Mouse (Mus musculus) hindbrain, embryonic 11.5 days (tissue): ENCODE data around the gene S1pr2. TPM values are rescaled to one million over a fixed set of nuclear protein-coding genes. Genes with fewer than 3 reads are reported as not detected.

ENCODE experiments used
- ATAC-seq: fragments of 200-750 bp; cut with Nextera tagmentation; 2 replicates; pipeline ENCODE4 v1.8.0; 2017; ENCODE audit warnings: mild to moderate bottlenecking, moderate TSS enrichment, moderate library complexity; ENCODE audit not compliant: low FRiP score
- DNase-seq: peaks from one replicate; pipeline ENCODE4 v3.0.0-alpha.2; 2015; ENCODE audit warnings: low spot score
- H3K27ac ChIP-seq: fragments of 300-500 bp; sonication (generic); 2 replicates; pipeline ENCODE4 v1.5.1; 2014; ENCODE audit warnings: mild to moderate bottlenecking, low read depth, low read length
- H3K27me3 ChIP-seq: fragments of 300-500 bp; sonication (generic); 2 replicates; pipeline ENCODE4 v1.6.1; 2014; ENCODE audit warnings: mild to moderate bottlenecking, low read length, moderate library complexity, mixed read lengths; ENCODE audit not compliant: control insufficient read depth, insufficient read depth
- H3K36me3 ChIP-seq: fragments of 300-500 bp; sonication (generic); 2 replicates; pipeline ENCODE4 v1.6.1; 2014; ENCODE audit warnings: mild to moderate bottlenecking, low read length, moderate library complexity, mixed read lengths; ENCODE audit not compliant: control insufficient read depth, insufficient read depth
- H3K4me1 ChIP-seq: fragments of 300-500 bp; sonication (generic); replicated peaks from 2 replicates; pipeline ENCODE4 v1.6.1; 2014; ENCODE audit warnings: low read length, mixed read lengths; ENCODE audit not compliant: control insufficient read depth, insufficient read depth
- H3K4me2 ChIP-seq: fragments of 300-500 bp; sonication (generic); replicated peaks from 2 replicates; pipeline ENCODE4 v1.6.1; 2014; ENCODE audit warnings: mild to moderate bottlenecking, low read depth, low read length
- H3K4me3 ChIP-seq: fragments of 300-500 bp; sonication (generic); 2 replicates; pipeline ENCODE4 v1.5.1; 2014; ENCODE audit warnings: low read depth, low read length
- H3K9ac ChIP-seq: fragments of 300-500 bp; sonication (generic); 2 replicates; pipeline ENCODE4 v1.6.1; 2014; ENCODE audit warnings: low read depth, low read length
- H3K9me3 ChIP-seq: fragments of 300-500 bp; sonication (generic); 2 replicates; pipeline ENCODE4 v1.6.1; 2016; ENCODE audit warnings: low read length; ENCODE audit not compliant: control insufficient read depth
- WGBS: fragments of 180-500 bp; shearing (Covaris S2); extraction: QIAGEN DNeasy Blood & Tissue Kit; methylation state at CpG from one replicate; pipeline ENCODE4 v1.1.7; 2014; 5-methylcytosine and 5-hydroxymethylcytosine counted together
- polyA plus RNA-seq: library from polyadenylated mRNA; unstranded; fragments of >200 nt; fragmentation: Nextera tagmentation; extraction: Ambion mirVana; gene quantifications from 2 replicates; pipeline ENCODE4 v1.2.1, GENCODE M21; 2014

Gene S1pr2
- 23.4 TPM in 2 replicates for polyA plus RNA-seq

DNA sequence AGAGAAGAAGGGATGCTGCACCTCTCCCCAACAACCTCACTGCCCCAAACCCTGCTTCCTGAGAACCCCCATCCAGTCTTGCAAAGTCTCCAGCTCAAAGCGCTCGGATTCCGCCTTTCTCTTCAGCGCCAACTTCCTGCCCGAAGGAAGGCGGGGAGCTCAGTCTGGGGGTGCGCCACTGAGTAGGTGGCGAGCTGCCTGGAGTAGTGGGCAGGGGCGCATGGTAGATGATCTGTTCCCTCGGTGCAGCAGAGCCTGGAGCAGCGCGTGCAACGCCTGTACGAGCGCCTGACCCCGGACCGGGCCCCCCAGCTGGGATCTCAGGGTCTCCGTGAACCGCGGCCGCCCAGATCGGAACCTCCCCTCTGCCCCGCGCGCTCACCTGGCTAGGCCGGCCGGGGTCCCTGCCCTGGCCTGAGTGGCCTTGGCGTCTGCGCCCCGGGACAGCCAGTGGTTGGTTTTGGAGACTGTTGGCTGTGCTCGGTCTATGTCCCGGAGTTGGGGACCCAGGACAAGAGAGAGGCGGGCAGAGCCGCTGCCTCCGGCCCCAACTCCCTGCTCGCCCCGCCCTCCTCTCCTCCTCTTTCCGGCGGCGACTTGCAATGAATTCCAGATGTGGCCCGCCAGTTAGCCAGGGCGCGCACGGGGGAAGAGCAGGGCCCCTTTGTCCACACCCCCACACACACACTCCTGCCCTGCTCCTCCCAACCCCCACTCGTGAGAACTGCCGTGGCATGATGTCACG, at the start of gene S1pr2:
TSS of gene S1pr2 (minus strand) at position 566 of the 745 bp plus-strand sequence.
- WGBS, result under 1% methylated on average over 38 of the region's 47 CpGs
- Histone ChIP-seq H3K9ac (peak within 1 kb of the TSS; percentile 73), H3K27ac (peak within 1 kb of the TSS; percentile 76), H3K4me3 (peak within 1 kb of the TSS; percentile 78), H3K36me3 (no peaks in the 10 kb centered on the region), H3K9me3 (no peaks in the 10 kb centered on the region), H3K27me3 (no peaks in the 10 kb centered on the region), H3K4me1 (peaks cover 2% of the 10 kb centered on the region), H3K4me2 (peak within 1 kb of the TSS; percentile 98)
- DNase-seq, result peak; percentile 88
- peak; percentile 78 for ATAC-seq

DNA sequence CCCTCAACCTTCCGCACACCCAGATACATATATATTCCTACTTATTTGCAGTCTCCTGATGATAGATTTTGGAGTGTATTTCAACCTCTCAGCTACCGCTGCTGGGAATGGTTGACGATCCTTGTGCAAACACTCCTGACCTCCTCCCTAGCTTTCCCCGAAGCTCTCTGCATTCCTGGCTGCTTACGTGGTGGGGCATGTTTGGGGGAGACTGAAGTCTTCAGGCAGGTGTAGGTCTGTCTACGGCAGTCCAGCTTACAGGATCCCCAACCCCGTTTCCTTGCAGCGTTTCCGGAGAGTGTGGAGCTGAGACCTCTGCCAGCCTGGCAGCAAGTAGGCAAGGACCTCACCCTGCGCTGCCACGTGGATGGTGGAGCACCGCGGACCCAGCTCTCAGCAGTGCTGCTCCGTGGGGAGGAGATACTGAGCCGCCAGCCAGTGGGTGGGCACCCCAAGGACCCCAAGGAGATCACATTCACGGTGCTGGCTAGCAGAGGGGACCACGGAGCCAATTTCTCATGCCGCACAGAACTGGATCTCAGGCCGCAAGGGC, 48.8 kb upstream of the S1pr2 start:
- ATAC-seq, result no peak
- Histone ChIP-seq H3K4me1 (peaks cover 2% of the 10 kb centered on the region; the same call in 1 of the 2 replicates), H3K27me3 (peaks cover 22% of the 10 kb centered on the region), H3K9ac (no peak overlapping the region), H3K4me2 (no peak overlapping the region), H3K9me3 (no peaks in the 10 kb centered on the region), H3K4me3 (no peak overlapping the region), H3K36me3 (no peaks in the 10 kb centered on the region), H3K27ac (no peak overlapping the region)
- WGBS, result 72% methylated on average over 19 of the region's 19 CpGs
- DNase-seq, result no peak

DNA sequence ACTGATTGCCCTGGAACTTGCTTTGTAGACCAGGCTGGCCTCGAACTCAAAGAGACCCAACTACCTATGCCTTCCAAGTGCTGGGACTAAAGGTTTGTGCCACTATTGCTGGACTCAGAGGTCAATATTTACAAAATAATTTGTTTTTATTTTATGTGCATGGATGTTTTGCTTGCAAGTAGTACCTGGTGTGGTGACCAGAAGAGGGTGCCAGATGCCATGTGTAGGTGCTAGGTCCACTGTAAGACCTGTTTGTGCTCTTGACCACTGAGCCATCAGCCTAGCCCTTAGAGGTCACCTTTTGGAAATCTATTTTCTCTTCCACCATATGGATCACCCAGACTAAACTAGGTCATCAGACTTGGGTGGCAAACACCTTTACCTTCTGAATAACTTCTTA, 46.1 kb upstream of the S1pr2 start:
- Histone ChIP-seq H3K27me3 (peaks cover 5% of the 10 kb centered on the region), H3K9me3 (no peaks in the 10 kb centered on the region), H3K4me2 (no peak overlapping the region), H3K9ac (no peak overlapping the region), H3K36me3 (no peaks in the 10 kb centered on the region), H3K27ac (no peak overlapping the region), H3K4me1 (no peaks in the 10 kb centered on the region), H3K4me3 (no peak overlapping the region)
- ATAC-seq (no peak), DNase-seq (no peak)
- 88% methylated on average over 1 of the region's 1 CpGs for WGBS

DNA sequence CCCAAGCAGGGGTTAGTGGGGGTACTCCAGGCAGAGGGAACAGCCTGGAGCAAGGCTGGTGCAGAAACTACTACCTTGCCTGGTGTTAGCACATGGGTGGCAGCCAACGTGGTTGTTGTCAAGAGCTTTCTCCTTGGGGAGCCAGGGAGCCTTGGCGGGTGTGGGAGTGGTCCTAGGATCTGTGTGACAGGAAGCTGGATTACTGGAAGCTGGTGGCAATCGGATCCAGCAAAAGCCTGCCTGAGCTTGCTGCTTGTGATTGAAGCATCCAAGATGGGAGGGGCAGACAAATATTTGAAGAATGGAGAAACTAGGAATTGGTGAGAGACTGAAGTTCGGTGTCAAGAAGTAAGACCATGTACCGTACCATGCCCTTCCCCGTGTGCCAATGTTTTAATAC, 45.7 kb upstream of the S1pr2 start:
- no peak overlapping the region for H3K4me3 ChIP-seq
- no peak overlapping the region for H3K27ac ChIP-seq
- H3K9ac ChIP-seq, result no peak overlapping the region
- DNase-seq, result no peak
- 68% methylated on average over 6 of the region's 6 CpGs for WGBS
- H3K27me3 ChIP-seq, result peaks cover 9% of the 10 kb centered on the region
- no peak for ATAC-seq
- H3K4me1 ChIP-seq, result no peaks in the 10 kb centered on the region
- no peaks in the 10 kb centered on the region for H3K9me3 ChIP-seq
- H3K36me3 ChIP-seq, result no peaks in the 10 kb centered on the region
- H3K4me2 ChIP-seq, result no peak overlapping the region

DNA sequence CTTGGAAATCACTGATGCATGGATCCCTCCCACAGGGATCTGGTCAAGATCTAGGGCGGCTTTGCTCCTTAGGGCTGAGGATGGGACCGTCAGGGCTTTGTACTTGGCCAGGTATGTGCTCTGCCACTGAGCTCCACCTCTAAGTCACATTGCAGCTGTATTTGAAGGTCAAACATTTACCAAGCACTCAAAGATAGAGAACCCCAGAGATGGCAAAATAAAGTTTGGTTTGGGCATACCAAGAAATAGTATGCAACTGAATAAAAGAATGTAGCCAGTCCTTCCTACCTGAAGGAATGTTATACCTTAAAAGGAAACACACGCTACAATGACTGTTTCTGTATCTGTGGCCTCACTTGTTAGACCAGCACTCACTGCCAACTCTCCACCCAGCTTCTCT, 44.8 kb upstream of the S1pr2 start:
- H3K9me3 ChIP-seq, result no peaks in the 10 kb centered on the region
- H3K27me3 ChIP-seq, result peaks cover 15% of the 10 kb centered on the region
- DNase-seq, result no peak
- ATAC-seq, result no peak
- no peak overlapping the region for H3K27ac ChIP-seq
- WGBS, result 76% methylated on average over 3 of the region's 3 CpGs
- H3K4me2 ChIP-seq, result no peak overlapping the region
- no peak overlapping the region for H3K9ac ChIP-seq
- no peaks in the 10 kb centered on the region for H3K4me1 ChIP-seq
- no peaks in the 10 kb centered on the region for H3K36me3 ChIP-seq
- no peak overlapping the region for H3K4me3 ChIP-seq

DNA sequence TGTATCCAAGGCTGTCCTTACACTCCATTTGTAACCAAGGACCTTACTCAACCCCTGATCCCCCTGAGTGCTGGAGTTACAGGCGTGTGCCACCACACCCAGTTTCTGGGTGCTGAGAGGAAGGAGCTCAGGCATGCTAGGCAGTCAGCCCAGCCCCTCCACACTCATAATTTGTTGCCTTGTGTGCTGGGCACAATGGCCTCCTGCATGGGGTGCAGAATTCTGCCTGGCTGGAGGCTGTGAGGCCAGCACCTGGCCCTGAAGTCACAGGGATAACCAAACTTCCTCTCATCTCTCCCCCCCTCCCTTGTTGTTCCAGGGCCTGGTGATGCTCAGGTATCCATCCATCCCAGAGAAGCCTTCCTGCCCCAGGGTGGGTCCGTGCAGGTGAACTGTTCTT, 42.0 kb upstream of the S1pr2 start:
- Histone ChIP-seq H3K27ac (no peak overlapping the region), H3K9ac (no peak overlapping the region), H3K4me2 (no peak overlapping the region), H3K36me3 (no peaks in the 10 kb centered on the region), H3K4me3 (no peak overlapping the region), H3K4me1 (no peaks in the 10 kb centered on the region), H3K9me3 (no peaks in the 10 kb centered on the region), H3K27me3 (peaks cover 36% of the 10 kb centered on the region)
- ATAC-seq (no peak), DNase-seq (no peak)
- WGBS, result 64% methylated on average over 2 of the region's 2 CpGs

DNA sequence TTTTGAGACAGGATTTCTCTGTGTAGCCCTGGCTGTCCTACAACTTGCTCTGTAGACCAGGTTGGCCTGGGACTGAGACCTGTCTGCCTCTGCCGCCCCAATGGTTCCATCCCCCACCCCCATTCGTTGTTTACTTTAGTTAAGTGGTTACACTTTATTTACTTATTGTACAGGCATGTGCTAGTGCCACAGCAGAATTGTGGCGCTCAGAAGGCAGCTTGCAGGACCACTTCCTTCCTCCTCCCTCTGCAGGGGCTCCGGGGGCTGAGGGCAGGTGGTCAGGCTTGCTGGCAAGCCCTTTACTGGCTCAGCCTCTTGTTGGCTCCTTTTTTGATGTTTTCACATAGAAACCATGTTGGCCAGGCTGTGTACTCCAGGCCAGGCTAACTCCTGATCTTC, 40.6 kb upstream of the S1pr2 start:
- no peaks in the 10 kb centered on the region for H3K9me3 ChIP-seq
- no peak overlapping the region for H3K27ac ChIP-seq
- 38% methylated on average over 4 of the region's 4 CpGs for WGBS
- H3K9ac ChIP-seq, result no peak overlapping the region
- H3K4me1 ChIP-seq, result no peaks in the 10 kb centered on the region
- no peak overlapping the region for H3K4me2 ChIP-seq
- ATAC-seq (no peak), DNase-seq (no peak)
- H3K4me3 ChIP-seq, result no peak overlapping the region
- no peaks in the 10 kb centered on the region for H3K36me3 ChIP-seq
- H3K27me3 ChIP-seq, result peaks cover 36% of the 10 kb centered on the region

DNA sequence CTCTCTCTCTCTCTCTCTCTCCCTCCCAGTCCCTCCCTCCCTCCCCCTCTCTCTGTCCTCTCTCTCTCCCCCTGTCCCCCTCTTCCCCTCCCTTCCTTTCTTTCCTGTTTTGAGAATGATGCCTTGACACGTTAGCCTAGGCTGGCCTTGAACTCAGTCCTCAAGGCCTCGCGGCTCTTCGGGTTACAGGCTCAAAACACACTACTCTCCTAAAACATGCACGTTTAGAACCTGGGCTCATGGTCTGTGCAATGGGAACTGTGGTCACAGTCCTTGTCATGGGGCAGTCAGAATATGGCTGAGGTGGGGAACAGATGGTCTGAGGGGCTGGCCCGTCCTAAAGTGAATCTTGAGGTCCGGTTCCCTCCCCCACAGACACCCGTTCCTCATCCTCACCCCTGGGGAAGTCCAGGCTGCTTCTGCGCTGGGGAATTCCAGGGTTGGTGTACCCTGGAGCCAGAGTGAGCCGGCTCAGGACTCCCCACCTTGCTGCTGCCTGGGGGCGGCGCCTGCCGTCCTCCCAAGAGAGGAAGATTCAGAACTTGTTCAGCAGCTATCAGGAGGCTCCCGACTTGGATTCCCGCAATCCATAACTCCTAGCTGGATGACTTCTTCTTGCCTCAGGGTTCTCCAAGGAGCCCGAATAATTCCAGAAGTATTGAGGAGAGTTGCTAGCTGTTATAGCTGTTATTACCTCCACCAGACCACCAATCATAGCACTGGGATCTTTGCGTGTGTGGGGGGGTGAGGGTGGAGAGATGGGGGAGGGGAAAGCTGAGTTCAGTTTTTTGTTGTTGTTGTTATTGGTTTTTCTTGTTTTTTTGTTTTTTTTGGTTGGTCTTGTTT, 40.0 kb upstream of the S1pr2 start:
- Histone ChIP-seq H3K27me3 (peaks cover 36% of the 10 kb centered on the region), H3K4me2 (no peak overlapping the region), H3K4me3 (no peak overlapping the region), H3K9ac (no peak overlapping the region), H3K4me1 (no peaks in the 10 kb centered on the region), H3K27ac (no peak overlapping the region), H3K36me3 (no peaks in the 10 kb centered on the region), H3K9me3 (no peaks in the 10 kb centered on the region)
- ATAC-seq, result no peak
- WGBS, result 8% methylated on average over 17 of the region's 17 CpGs
- peak; percentile 30 for DNase-seq
